Mouse (Mus musculus) brain, embryonic 14.5 days (tissue): ENCODE results near the gene Trp53tg5.

Experiments
- CTCF ChIP-seq: fragments of 200-500 bp; IDR thresholded peaks from 2 replicates; pipeline ENCODE4 v1.5.1; 2012; ENCODE audit warnings: inconsistent platforms, mild to moderate bottlenecking, moderate library complexity, borderline replicate concordance; ENCODE audit not compliant: insufficient read depth, insufficient read length; ENCODE audit errors: extremely low read depth
- POLR2A ChIP-seq: fragments of 200-500 bp; IDR thresholded peaks from 2 replicates; pipeline ENCODE4 v1.6.1; 2012; ENCODE audit warnings: mild to moderate bottlenecking, inconsistent platforms, borderline replicate concordance; ENCODE audit not compliant: poor library complexity, insufficient read depth, insufficient read length, severe bottlenecking; ENCODE audit errors: extremely low read depth

GRCm38 (mm10) chr2:164515897-164516296 is 42.4 kb upstream of the Trp53tg5 start:
- no peak for TF ChIP-seq CTCF
- TF ChIP-seq POLR2A: no peak
